In the genomic region with DNA sequence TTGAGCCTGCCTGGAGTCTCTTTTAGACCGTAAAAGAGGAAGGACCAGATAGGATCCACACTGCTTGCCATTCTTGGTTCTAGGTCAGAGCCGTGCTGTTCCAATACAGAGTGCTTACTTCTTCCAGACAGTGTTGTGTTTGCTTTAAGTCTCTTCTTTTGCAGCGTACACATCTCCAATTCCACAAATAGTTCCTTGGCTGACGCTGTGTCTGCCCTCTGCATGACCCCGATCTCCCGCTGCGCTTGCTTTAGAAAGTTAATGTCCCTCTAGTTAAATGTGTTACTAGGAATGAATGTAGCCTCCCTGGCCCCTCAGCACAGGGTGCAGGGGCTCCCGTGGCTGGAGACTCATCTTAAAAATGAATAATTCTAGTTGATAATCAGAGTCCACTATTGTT, we compare ENCODE assay signal across 10 mouse cellular contexts.
DNase-seq lines count a peak whose midpoint lies in the region; ATAC-seq and TF ChIP-seq lines count a peak whose summit lies in the region.
"Had no signal": no experiment of that assay in that cellular context is flagged by ENCODE, and none has a peak within 500 bp of the region (broad histone marks: within the 10 kb centered on the region; RNA-seq: fewer than 3 reads in every experiment).

No protein-coding gene starts in this region.

- 7% methylated on average over 8 of the region's 8 CpGs for WGBS in heart, embryonic 10.5 days
- 16% methylated on average over 8 of the region's 8 CpGs for WGBS in hindbrain, postnatal 0 days

- H3K9me3 ChIP-seq in heart, embryonic 10.5 days: no peaks in the 10 kb centered on the region
- H3K9me3 ChIP-seq in hindbrain, postnatal 0 days (ENCODE audit: low read length): no peaks in the 10 kb centered on the region
- H3K9me3 ChIP-seq: forebrain, embryonic 13.5 days had no signal

- ATAC-seq in hindbrain, postnatal 0 days: no peak
- ATAC-seq: forebrain, embryonic 13.5 days had no signal

- H3K27me3 ChIP-seq in heart, embryonic 10.5 days (ENCODE audit: insufficient read depth, poor library complexity, severe bottlenecking): no peaks in the 10 kb centered on the region
- H3K27me3 ChIP-seq in hindbrain, postnatal 0 days (ENCODE audit: insufficient read depth, low read length): no peaks in the 10 kb centered on the region
- H3K27me3 ChIP-seq: forebrain, embryonic 13.5 days had no signal

- no peak for TF ChIP-seq CTCF in hindbrain, postnatal 0 days (IDR thresholded peaks at IDR 0.05; ENCODE audit: low read depth)

- H3K27ac ChIP-seq in heart, embryonic 10.5 days: peak overlapping the region; percentile 80
- no peak overlapping the region for H3K27ac ChIP-seq in hindbrain, postnatal 0 days
- H3K27ac ChIP-seq: forebrain, embryonic 13.5 days had no signal

- no peak overlapping the region; the same call in 1 of the 2 replicates for H3K4me2 ChIP-seq in hindbrain, postnatal 0 days (ENCODE audit: low read depth, low read length)
- H3K4me2 ChIP-seq: forebrain, embryonic 13.5 days had no signal

- peaks cover 27% of the 10 kb centered on the region for H3K4me1 ChIP-seq in heart, embryonic 10.5 days
- H3K4me1 ChIP-seq in hindbrain, postnatal 0 days (ENCODE audit: insufficient read depth, low read length): no peaks in the 10 kb centered on the region

- DNase-seq in heart, embryonic 10.5 days (ENCODE audit: low spot score): peak; percentile 79
- DNase-seq in heart, adult 9 months (ENCODE audit: low spot score in 2 of 2): no peak
- peak; percentile 80 for DNase-seq in embryo, embryonic 10.5 days (ENCODE audit: low spot score)
- DNase-seq in hindbrain, postnatal 0 days (ENCODE audit: low spot score): peak; percentile 31
- peak; percentile 4 for DNase-seq in lung, postnatal 36 days
- no peak for DNase-seq in ovary, postnatal 14 days (ENCODE audit: low spot score)
- no peak for DNase-seq in left cerebral cortex, adult 9 months (ENCODE audit: low spot score in 2 of 2)
- no peak for DNase-seq in thymus, postnatal 4 days

- no peak overlapping the region for H3K9ac ChIP-seq in hindbrain, postnatal 0 days (replicated peaks; ENCODE audit: low read length)
- H3K9ac ChIP-seq: forebrain, embryonic 13.5 days had no signal

- no peaks in the 10 kb centered on the region for H3K36me3 ChIP-seq in heart, embryonic 10.5 days
- H3K36me3 ChIP-seq in hindbrain, postnatal 0 days (ENCODE audit: insufficient read depth, low read length): no peaks in the 10 kb centered on the region

- H3K4me3 ChIP-seq in heart, embryonic 10.5 days: peak overlapping the region; percentile 28; the same call in 1 of the 2 replicates
- H3K4me3 ChIP-seq in hindbrain, postnatal 0 days (ENCODE audit: low read length): no peak overlapping the region
- H3K4me3 ChIP-seq: forebrain, embryonic 13.5 days; myocyte had no signal

Comparison
In these comparisons a context has a peak if more than half of its experiments do, and no peak if none do; other contexts are left out.
1. DNase-seq: peak in heart, embryonic 10.5 days (single experiment), embryo, embryonic 10.5 days (single experiment), hindbrain, postnatal 0 days (single experiment) and lung, postnatal 36 days (single experiment); none in heart, adult 9 months (0 of 2), ovary, postnatal 14 days (single experiment), left cerebral cortex, adult 9 months (0 of 2) and thymus, postnatal 4 days (single experiment).